Comparison of ENCODE assay signal across 16 mouse cellular contexts in the genomic region with DNA sequence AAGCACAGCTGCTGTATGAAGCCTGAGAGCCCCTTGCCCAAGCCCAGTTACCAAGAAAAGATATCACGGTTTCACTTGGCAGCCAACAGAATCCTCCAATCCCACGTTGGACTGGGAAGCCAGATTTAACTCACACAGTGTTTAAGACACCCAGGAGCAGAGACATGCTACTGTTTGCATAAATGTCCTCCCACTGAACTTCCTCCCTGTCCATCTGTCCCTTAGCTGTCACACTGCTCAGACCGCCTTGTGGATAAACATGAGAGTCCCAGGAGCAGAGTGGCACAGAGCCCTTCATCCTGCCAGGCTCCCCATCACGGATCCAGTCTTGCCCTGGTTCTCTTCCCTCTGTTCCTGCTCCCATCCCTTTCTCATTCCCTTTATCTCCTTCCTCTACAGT.
DNase-seq lines count a peak whose midpoint lies in the region; ATAC-seq and TF ChIP-seq lines count a peak whose summit lies in the region.
"Had no signal": no experiment of that assay in that cellular context is flagged by ENCODE, and none has a peak within 500 bp of the region (broad histone marks: within the 10 kb centered on the region; RNA-seq: fewer than 3 reads in every experiment).

No protein-coding gene starts in this region.

- peaks cover 36% of the 10 kb centered on the region for H3K4me1 ChIP-seq in hindbrain, embryonic 13.5 days (replicated peaks)
- H3K4me1 ChIP-seq in hindbrain, postnatal 0 days (ENCODE audit: insufficient read depth, low read length): no peaks in the 10 kb centered on the region
- peaks cover 33% of the 10 kb centered on the region for H3K4me1 ChIP-seq in neural tube, embryonic 13.5 days (replicated peaks)
- H3K4me1 ChIP-seq in lung, postnatal 0 days (ENCODE audit: insufficient read depth, low read depth, low read length): no peaks in the 10 kb centered on the region
- H3K4me1 ChIP-seq: intestine, embryonic 15.5 days; liver, embryonic 13.5 days; stomach, embryonic 15.5 days had no signal

- no peak for TF ChIP-seq CTCF in hindbrain, postnatal 0 days (IDR thresholded peaks at IDR 0.05; ENCODE audit: low read depth)
- TF ChIP-seq CTCF in lung, postnatal 0 days (IDR thresholded peaks at IDR 0.05): no peak

- no peak overlapping the region for H3K4me3 ChIP-seq in hindbrain, embryonic 13.5 days
- H3K4me3 ChIP-seq in hindbrain, postnatal 0 days (ENCODE audit: low read length): no peak overlapping the region
- no peak overlapping the region for H3K4me3 ChIP-seq in neural tube, embryonic 13.5 days
- no peak overlapping the region for H3K4me3 ChIP-seq in lung, postnatal 0 days (ENCODE audit: low read depth, low read length)
- H3K4me3 ChIP-seq: embryonic facial prominence, embryonic 15.5 days; forebrain, embryonic 12.5 days; intestine, embryonic 15.5 days; liver, embryonic 13.5 days; stomach, embryonic 15.5 days had no signal

- no peak for TF ChIP-seq EP300 in lung, postnatal 0 days (IDR thresholded peaks at IDR 0.05)

- intact Hi-C loops in left cerebral cortex, postnatal 36 days (cut with DNase I): loop anchor here (5.0 kb wide), 1 partner anchor 193 kb away; the partner anchor contains the start of gene Nectin1

- 0 out of 2 replicates have a peak overlapping the region, but pooled peaks have one; percentile 35 for H3K9ac ChIP-seq in hindbrain, embryonic 13.5 days
- no peak overlapping the region for H3K9ac ChIP-seq in hindbrain, postnatal 0 days (replicated peaks; ENCODE audit: low read length)
- no peak overlapping the region for H3K9ac ChIP-seq in neural tube, embryonic 13.5 days
- no peak overlapping the region for H3K9ac ChIP-seq in lung, postnatal 0 days (replicated peaks; ENCODE audit: low read depth)
- H3K9ac ChIP-seq: embryonic facial prominence, embryonic 15.5 days; forebrain, embryonic 12.5 days; intestine, embryonic 15.5 days; liver, embryonic 13.5 days; stomach, embryonic 15.5 days had no signal

- H3K27ac ChIP-seq in hindbrain, embryonic 13.5 days: peak overlapping the region; percentile 61
- no peak overlapping the region for H3K27ac ChIP-seq in hindbrain, postnatal 0 days
- H3K27ac ChIP-seq in neural tube, embryonic 13.5 days (replicated peaks): peak overlapping the region; percentile 74
- no peak overlapping the region for H3K27ac ChIP-seq in lung, postnatal 0 days (ENCODE audit: low read length)
- H3K27ac ChIP-seq: embryonic facial prominence, embryonic 15.5 days; intestine, embryonic 15.5 days; liver, embryonic 13.5 days; stomach, embryonic 15.5 days had no signal

- no peaks in the 10 kb centered on the region for H3K36me3 ChIP-seq in hindbrain, embryonic 13.5 days
- no peaks in the 10 kb centered on the region for H3K36me3 ChIP-seq in hindbrain, postnatal 0 days (ENCODE audit: insufficient read depth, low read length)
- no peaks in the 10 kb centered on the region for H3K36me3 ChIP-seq in neural tube, embryonic 13.5 days
- no peaks in the 10 kb centered on the region for H3K36me3 ChIP-seq in lung, postnatal 0 days (ENCODE audit: insufficient read depth, low read length)
- H3K36me3 ChIP-seq: embryonic facial prominence, embryonic 15.5 days; forebrain, embryonic 12.5 days; intestine, embryonic 15.5 days; liver, embryonic 13.5 days; stomach, embryonic 15.5 days had no signal

- no peak for DNase-seq in hindbrain, postnatal 0 days (ENCODE audit: low spot score)
- no peak for DNase-seq in neural tube, embryonic 10.5 days (ENCODE audit: extremely low spot score, low spot score)
- peak; percentile 58 to 64 for DNase-seq in left cerebral cortex, postnatal 36 days (ENCODE audit: low spot score in 2 of 2)
- DNase-seq in skeletal muscle tissue, adult 2 months (ENCODE audit: low read depth, low spot score): peak; percentile 46
- no peak for DNase-seq in lung, postnatal 0 days (ENCODE audit: low spot score)
- DNase-seq: adrenal gland, postnatal 36 days; kidney, postnatal 36 days; liver, embryonic 13.5 days; lung, postnatal 10 days; thymus, postnatal 14 days had no signal

- no peak overlapping the region for H3K4me2 ChIP-seq in hindbrain, embryonic 13.5 days
- no peak overlapping the region for H3K4me2 ChIP-seq in hindbrain, postnatal 0 days (ENCODE audit: low read depth, low read length)
- no peak overlapping the region for H3K4me2 ChIP-seq in neural tube, embryonic 13.5 days
- H3K4me2 ChIP-seq in lung, postnatal 0 days (replicated peaks; ENCODE audit: low read depth, low read length): no peak overlapping the region
- H3K4me2 ChIP-seq: embryonic facial prominence, embryonic 15.5 days; forebrain, embryonic 12.5 days; intestine, embryonic 15.5 days; liver, embryonic 13.5 days; stomach, embryonic 15.5 days had no signal

- WGBS in hindbrain, embryonic 13.5 days: 58% methylated on average over 4 of the region's 4 CpGs
- 36% methylated on average over 4 of the region's 4 CpGs for WGBS in hindbrain, postnatal 0 days
- 52% methylated on average over 4 of the region's 4 CpGs for WGBS in neural tube, embryonic 13.5 days
- 27% methylated on average over 4 of the region's 4 CpGs for WGBS in lung, postnatal 0 days

- H3K9me3 ChIP-seq in hindbrain, embryonic 13.5 days: no peaks in the 10 kb centered on the region
- H3K9me3 ChIP-seq in hindbrain, postnatal 0 days (ENCODE audit: low read length): no peaks in the 10 kb centered on the region
- H3K9me3 ChIP-seq in neural tube, embryonic 13.5 days: no peaks in the 10 kb centered on the region
- no peaks in the 10 kb centered on the region for H3K9me3 ChIP-seq in lung, postnatal 0 days (ENCODE audit: low read length)
- H3K9me3 ChIP-seq: embryonic facial prominence, embryonic 15.5 days; forebrain, embryonic 12.5 days; intestine, embryonic 15.5 days; liver, embryonic 13.5 days; stomach, embryonic 15.5 days had no signal

- H3K27me3 ChIP-seq in hindbrain, embryonic 13.5 days: no peaks in the 10 kb centered on the region
- H3K27me3 ChIP-seq in hindbrain, postnatal 0 days (ENCODE audit: insufficient read depth, low read length): no peaks in the 10 kb centered on the region
- no peaks in the 10 kb centered on the region for H3K27me3 ChIP-seq in neural tube, embryonic 13.5 days
- H3K27me3 ChIP-seq in lung, postnatal 0 days (replicated peaks; ENCODE audit: insufficient read depth, low read length): no peaks in the 10 kb centered on the region
- H3K27me3 ChIP-seq: embryonic facial prominence, embryonic 15.5 days; intestine, embryonic 15.5 days; liver, embryonic 13.5 days; stomach, embryonic 15.5 days had no signal

- no peak for ATAC-seq in hindbrain, embryonic 13.5 days (ENCODE audit: low FRiP score)
- no peak for ATAC-seq in hindbrain, postnatal 0 days
- ATAC-seq in neural tube, embryonic 13.5 days (ENCODE audit: low read depth): no peak
- no peak for ATAC-seq in lung, postnatal 0 days
- ATAC-seq: intestine, embryonic 15.5 days had no signal

Comparison
In these comparisons a context has a peak if more than half of its experiments do, and no peak if none do; other contexts are left out.
1. H3K27ac ChIP-seq: peak in hindbrain, embryonic 13.5 days (single experiment) and neural tube, embryonic 13.5 days (single experiment); none in hindbrain, postnatal 0 days (single experiment) and lung, postnatal 0 days (single experiment).
2. DNase-seq: peak in left cerebral cortex, postnatal 36 days (2 of 2) and skeletal muscle tissue, adult 2 months (single experiment); none in hindbrain, postnatal 0 days (single experiment), neural tube, embryonic 10.5 days (single experiment) and lung, postnatal 0 days (single experiment).